Mouse (Mus musculus): ENCODE measurements around the gene U2af1l4.
A peak's percentile ranks its signal among the peaks of the same experiment; 100 is the strongest.

Gene U2af1l4

GRCm38 (mm10) chr7:30553021-30553589 lies 10.0 kb upstream of the U2af1l4 start:
- peak in 1 of 2 experiments; percentile 46 for DNase-seq

GRCm38 (mm10) chr7:30553810-30554584 lies 9.1 kb upstream of the U2af1l4 start:
- DNase-seq: no peak

GRCm38 (mm10) chr7:30556894-30557536 lies 6.1 kb upstream of the U2af1l4 start:
- DNase-seq: peak in 1 of 2 experiments; percentile 28

GRCm38 (mm10) chr7:30557901-30558514 lies 5.1 kb upstream of the U2af1l4 start:
- no peak for DNase-seq

- no peak for DNase-seq
These were observed 4.3 kb upstream of the U2af1l4 start for GRCm38 (mm10) chr7:30558656-30559442.

GRCm38 (mm10) chr7:30559443-30559954 lies 3.6 kb upstream of the U2af1l4 start, which contains the start of gene Lin37:
TSS of gene Lin37 (minus strand) at chr7:30559838.
- DNase-seq: peak; percentile 99 to 100

- no peak for DNase-seq
These were observed 2.8 kb upstream of the U2af1l4 start for GRCm38 (mm10) chr7:30560296-30560695.

- no peak for DNase-seq
These were observed 480 bp upstream of the U2af1l4 start for GRCm38 (mm10) chr7:30562526-30563116.

- DNase-seq: no peak
These were observed 792 bp downstream of the U2af1l4 start for GRCm38 (mm10) chr7:30563906-30564280.

GRCm38 (mm10) chr7:30564970-30565571 lies 2.0 kb downstream of the U2af1l4 start, which contains the start of gene Igflr1:
TSS of gene Igflr1 (plus strand) at chr7:30565427.
- DNase-seq: no peak

- no peak for DNase-seq
These were observed 2.9 kb downstream of the U2af1l4 start for GRCm38 (mm10) chr7:30566033-30566432.

GRCm38 (mm10) chr7:30567555-30567954 lies 4.5 kb downstream of the U2af1l4 start:
- no peak for DNase-seq

- no peak for DNase-seq
These were observed 9.3 kb downstream of the U2af1l4 start for GRCm38 (mm10) chr7:30572389-30572788.

GRCm38 (mm10) chr7:30572969-30573368 lies 9.9 kb downstream of the U2af1l4 start:
- peak; percentile 76 to 85 for DNase-seq

GRCm38 (mm10) chr7:30579950-30580349 lies 16.8 kb downstream of the U2af1l4 start:
- no peak for DNase-seq

GRCm38 (mm10) chr7:30581547-30581946 lies 18.4 kb downstream of the U2af1l4 start:
- no peak for DNase-seq

- DNase-seq: no peak
These were observed 21.2 kb downstream of the U2af1l4 start for GRCm38 (mm10) chr7:30584339-30584738.

GRCm38 (mm10) chr7:30585170-30585569 lies 22.1 kb downstream of the U2af1l4 start:
- DNase-seq: no peak

- DNase-seq: no peak
These were observed 23.4 kb downstream of the U2af1l4 start for GRCm38 (mm10) chr7:30586455-30587020.

GRCm38 (mm10) chr7:30587842-30588667 lies 25.0 kb downstream of the U2af1l4 start:
- DNase-seq: peak; percentile 42 to 48

All from kidney, adult 8-10 months (tissue).